Mouse (Mus musculus) heart, embryonic 15.5 days (tissue): ENCODE results near the gene Trmt61a. TPM values are rescaled to one million over a fixed set of nuclear protein-coding genes. Genes with fewer than 3 reads are reported as not detected.

Source experiments
- ATAC-seq: fragments of 200-750 bp; cut with Nextera tagmentation; replicated peaks from 2 replicates; pipeline ENCODE4 v1.8.0; 2017; ENCODE audit warnings: low read depth, moderate TSS enrichment; ENCODE audit not compliant: insufficient number of reproducible peaks, insufficient read depth, low FRiP score
- H3K27ac ChIP-seq: fragments of 300-500 bp; sonication (generic); 2 replicates; pipeline ENCODE4 v1.5.1; 2015; ENCODE audit warnings: mild to moderate bottlenecking, inconsistent platforms
- H3K27me3 ChIP-seq: fragments of 300-500 bp; sonication (generic); 2 replicates; pipeline ENCODE4 v1.6.1; 2015; ENCODE audit warnings: inconsistent platforms
- H3K36me3 ChIP-seq: fragments of 300-500 bp; sonication (generic); 2 replicates; pipeline ENCODE4 v1.6.1; 2015; ENCODE audit warnings: mild to moderate bottlenecking, inconsistent platforms
- H3K4me1 ChIP-seq: fragments of 300-500 bp; sonication (generic); replicated peaks from 2 replicates; pipeline ENCODE4 v1.6.1; 2015; ENCODE audit warnings: inconsistent platforms
- H3K4me2 ChIP-seq: fragments of 300-500 bp; sonication (generic); 2 replicates; pipeline ENCODE4 v1.6.1; 2015; ENCODE audit warnings: inconsistent platforms, mild to moderate bottlenecking, moderate library complexity
- H3K4me3 ChIP-seq: fragments of 300-500 bp; sonication (generic); 2 replicates; pipeline ENCODE4 v1.5.1; 2015; ENCODE audit warnings: mild to moderate bottlenecking, inconsistent platforms
- H3K9ac ChIP-seq: fragments of 300-500 bp; sonication (generic); 2 replicates; pipeline ENCODE4 v1.6.1; 2015; ENCODE audit warnings: mild to moderate bottlenecking, inconsistent platforms
- H3K9me3 ChIP-seq: fragments of 300-500 bp; sonication (generic); replicated peaks from 2 replicates; pipeline ENCODE4 v1.6.1; 2016; ENCODE audit warnings: inconsistent platforms
- WGBS: fragments of 180-500 bp; shearing (Covaris S2); methylation state at CpG from one replicate; pipeline ENCODE4 v1.1.7; 2015; ENCODE audit warnings: mixed read lengths; 5-methylcytosine and 5-hydroxymethylcytosine counted together
- polyA plus RNA-seq: library from polyadenylated mRNA; unstranded; fragments of >200 nt; fragmentation: Nextera tagmentation; extraction: Ambion mirVana; gene quantifications from 2 replicates; pipeline ENCODE4 v1.2.1, GENCODE M21; 2015

The Trmt61a gene
- polyA plus RNA-seq, 1 experiment from 2014 or later: 6.1 TPM

DNA sequence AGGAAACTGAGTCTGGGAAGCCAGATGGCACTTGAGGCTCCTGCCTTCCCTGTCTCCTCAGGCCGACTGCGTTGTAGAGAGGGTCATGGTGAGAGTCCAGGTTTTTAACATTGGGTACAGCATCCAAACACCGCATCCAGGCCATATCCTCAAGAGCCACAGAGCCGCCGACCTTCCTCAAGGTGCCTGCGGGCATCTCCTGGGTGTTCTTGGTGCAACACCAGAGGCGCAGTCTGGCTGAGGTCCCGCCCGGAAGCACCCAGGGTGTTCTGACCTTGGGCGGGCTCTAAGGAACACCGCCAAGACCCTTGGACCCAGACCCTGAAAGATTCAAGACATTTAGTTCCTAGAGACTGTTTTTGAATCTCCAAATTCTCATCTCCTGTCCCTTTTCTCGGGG lies 5.3 kb upstream of the Trmt61a start:
- peak overlapping the region; percentile 62 for H3K4me3 ChIP-seq
- 0 out of 2 replicates have a peak, but pooled peaks cover 3% of the 10 kb centered on the region for H3K36me3 ChIP-seq
- ATAC-seq: no peak
- peaks cover 68% of the 10 kb centered on the region for H3K4me1 ChIP-seq
- 14% methylated on average over 12 of the region's 12 CpGs for WGBS
- H3K4me2 ChIP-seq: peak overlapping the region; percentile 93
- no peak overlapping the region for H3K27ac ChIP-seq
- H3K9ac ChIP-seq: peak overlapping the region; percentile 62
- H3K9me3 ChIP-seq: no peaks in the 10 kb centered on the region
- H3K27me3 ChIP-seq: peaks cover 14% of the 10 kb centered on the region

DNA sequence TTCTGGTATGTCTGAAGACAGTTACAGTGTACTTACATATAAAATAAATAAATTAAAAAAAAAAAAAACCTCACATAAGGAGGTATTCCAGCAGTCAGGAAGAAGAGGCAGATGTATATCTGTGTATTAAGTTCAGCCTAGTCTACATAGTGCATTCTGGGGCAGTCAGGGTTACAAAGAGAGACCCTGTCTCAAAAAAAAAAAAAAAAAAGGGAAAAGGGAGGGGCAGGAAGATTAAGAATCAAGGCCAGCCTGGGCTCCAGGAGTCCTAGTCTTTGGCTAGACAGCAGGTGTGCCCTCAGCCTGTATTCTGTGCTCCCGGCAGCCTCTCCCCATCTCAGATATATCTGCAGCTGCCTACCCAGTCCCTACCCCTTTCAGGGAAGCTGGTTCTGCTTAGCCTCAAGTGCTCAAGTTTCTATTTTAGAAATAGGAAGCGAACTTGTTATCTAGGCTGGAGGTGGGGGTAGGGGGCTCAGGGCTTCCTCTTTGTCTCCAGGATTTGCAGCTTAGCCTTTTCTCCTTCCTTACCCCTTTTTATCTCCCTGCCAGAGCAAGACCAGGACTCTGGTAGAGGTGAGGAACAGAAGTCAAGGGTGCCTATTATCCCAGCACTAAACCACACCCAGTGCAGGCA lies 2.9 kb upstream of the Trmt61a start:
- Histone ChIP-seq H3K27me3 (peaks cover 14% of the 10 kb centered on the region), H3K27ac (no peak overlapping the region), H3K36me3 (no peaks in the 10 kb centered on the region), H3K4me2 (no peak overlapping the region), H3K4me1 (peaks cover 66% of the 10 kb centered on the region), H3K9ac (no peak overlapping the region), H3K4me3 (no peak overlapping the region), H3K9me3 (no peaks in the 10 kb centered on the region)
- ATAC-seq: no peak
- WGBS: 22% methylated on average over 2 of the region's 2 CpGs

DNA sequence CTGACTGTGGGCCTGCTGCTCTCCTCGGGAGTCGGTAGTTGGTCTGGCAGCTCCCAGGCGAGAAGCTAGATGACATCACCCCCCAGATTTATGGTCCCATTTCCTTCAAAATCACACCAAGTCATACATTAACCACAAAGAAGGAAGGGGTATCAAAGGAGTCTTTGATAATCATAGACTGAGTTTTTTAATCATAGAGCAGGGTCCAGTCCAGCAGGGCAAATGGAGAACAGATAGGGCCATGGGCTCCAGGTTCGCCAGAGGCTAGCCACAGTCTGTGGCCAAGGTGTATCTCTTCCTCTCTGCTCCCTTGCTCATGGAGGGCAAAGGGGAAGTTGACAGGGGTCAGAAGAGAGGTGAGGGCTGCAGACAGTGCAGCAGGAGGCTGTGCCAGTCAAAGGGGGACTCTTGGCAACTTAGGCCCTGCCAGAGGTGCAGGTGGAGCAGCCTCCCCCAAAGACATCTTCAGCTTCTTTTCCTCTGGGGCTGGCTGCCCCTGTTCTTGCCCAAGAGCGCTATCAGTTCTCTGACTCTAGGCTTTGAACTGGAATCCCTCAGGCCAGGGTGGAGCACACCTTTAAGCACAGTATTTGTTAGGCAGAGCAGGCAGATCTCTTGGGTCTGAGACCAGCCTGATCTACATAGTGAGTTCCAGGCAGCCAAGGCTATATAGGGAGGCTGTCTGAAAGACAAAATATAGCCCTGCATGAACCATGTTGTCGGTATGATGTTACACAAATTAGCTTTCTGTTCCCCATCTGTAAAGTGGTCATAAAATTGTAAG lies 1.9 kb upstream of the Trmt61a start:
- H3K4me2 ChIP-seq: no peak overlapping the region
- no peak for ATAC-seq
- H3K27me3 ChIP-seq: peaks cover 14% of the 10 kb centered on the region
- no peaks in the 10 kb centered on the region for H3K9me3 ChIP-seq
- 0 out of 2 replicates have a peak overlapping the region, but pooled peaks have one; percentile 35 for H3K27ac ChIP-seq
- 82% methylated on average over 6 of the region's 6 CpGs for WGBS
- no peak overlapping the region for H3K4me3 ChIP-seq
- H3K9ac ChIP-seq: no peak overlapping the region
- H3K4me1 ChIP-seq: peaks cover 58% of the 10 kb centered on the region
- no peaks in the 10 kb centered on the region for H3K36me3 ChIP-seq

DNA sequence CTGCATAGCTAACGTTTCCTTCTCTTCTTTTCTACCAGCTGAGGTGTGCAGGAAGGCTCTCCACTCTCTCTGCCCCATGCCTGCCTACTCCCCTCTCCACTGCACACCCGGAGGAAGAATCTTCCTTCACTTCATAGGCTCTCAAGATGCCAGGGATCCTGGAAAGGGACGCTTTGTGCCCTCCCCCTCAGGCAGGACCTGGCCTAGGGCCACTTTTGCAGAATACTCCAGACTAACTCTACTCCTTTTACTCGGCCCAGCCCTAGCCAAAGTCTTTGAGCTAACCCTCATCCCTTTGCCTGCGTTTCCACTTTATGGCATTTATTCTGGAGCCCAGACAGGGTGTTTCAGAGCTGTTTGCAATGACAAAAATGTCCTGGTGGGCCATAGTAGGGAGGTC lies 484 bp upstream of the Trmt61a start:
- H3K9ac ChIP-seq: peak overlapping the region; percentile 67
- H3K36me3 ChIP-seq: no peaks in the 10 kb centered on the region; the same call in 1 of the 2 replicates
- 0 out of 2 replicates have a peak, but pooled peaks have one; percentile 9 for ATAC-seq
- peaks cover 58% of the 10 kb centered on the region for H3K4me1 ChIP-seq
- peaks cover 13% of the 10 kb centered on the region for H3K27me3 ChIP-seq
- 14% methylated on average over 5 of the region's 5 CpGs for WGBS
- no peaks in the 10 kb centered on the region for H3K9me3 ChIP-seq
- H3K4me2 ChIP-seq: peak overlapping the region; percentile 86
- peak overlapping the region; percentile 73 for H3K4me3 ChIP-seq
- peak overlapping the region; percentile 98 for H3K27ac ChIP-seq

DNA sequence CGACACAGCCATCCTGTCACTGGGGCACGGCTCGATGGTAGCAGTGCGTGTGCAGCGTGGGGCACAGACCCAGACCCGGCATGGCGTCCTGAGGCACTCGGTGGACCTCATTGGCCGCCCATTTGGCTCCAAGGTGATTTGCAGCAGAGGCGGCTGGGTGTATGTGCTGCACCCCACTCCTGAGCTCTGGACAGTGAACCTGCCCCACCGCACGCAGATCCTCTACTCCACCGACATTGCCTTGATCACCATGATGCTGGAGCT lies 697 bp downstream of the Trmt61a start:
- Histone ChIP-seq H3K4me2 (peak overlapping the region; percentile 86), H3K9ac (peak overlapping the region; percentile 55), H3K27me3 (peaks cover 1% of the 10 kb centered on the region), H3K27ac (no peak overlapping the region), H3K36me3 (no peaks in the 10 kb centered on the region; the same call in 1 of the 2 replicates), H3K4me3 (peak overlapping the region; percentile 73), H3K9me3 (no peaks in the 10 kb centered on the region), H3K4me1 (peaks cover 61% of the 10 kb centered on the region)
- WGBS: 5% methylated on average over 13 of the region's 13 CpGs
- no peak for ATAC-seq

DNA sequence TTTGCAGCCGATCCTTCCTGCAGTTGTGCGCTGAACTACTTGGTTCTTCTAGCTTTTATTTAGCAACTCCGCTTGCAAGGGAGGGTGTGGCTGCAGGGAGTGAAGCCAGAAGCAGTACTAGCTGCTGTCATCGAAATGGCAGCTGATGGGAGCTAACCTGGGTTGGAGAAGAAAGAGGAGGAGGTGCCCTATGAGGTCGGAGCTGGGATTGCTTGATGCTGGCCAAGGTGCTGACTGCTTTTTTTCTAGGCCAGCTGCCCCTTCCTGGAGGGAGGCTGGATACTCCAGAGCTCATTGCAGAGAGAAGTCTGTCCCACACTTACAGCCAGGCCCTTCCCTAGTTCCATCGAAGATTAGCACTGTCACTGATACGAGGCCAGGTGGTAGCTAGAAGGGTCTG lies 1.1 kb downstream of the Trmt61a start:
- WGBS: 40% methylated on average over 7 of the region's 7 CpGs
- H3K4me3 ChIP-seq: peak overlapping the region; percentile 73
- H3K27me3 ChIP-seq: no peaks in the 10 kb centered on the region
- peak overlapping the region; percentile 86 for H3K4me2 ChIP-seq
- no peaks in the 10 kb centered on the region for H3K9me3 ChIP-seq
- ATAC-seq: no peak
- H3K36me3 ChIP-seq: no peaks in the 10 kb centered on the region; the same call in 1 of the 2 replicates
- no peak overlapping the region for H3K27ac ChIP-seq
- peak overlapping the region; percentile 55; the same call in 1 of the 2 replicates for H3K9ac ChIP-seq
- H3K4me1 ChIP-seq: peaks cover 62% of the 10 kb centered on the region

DNA sequence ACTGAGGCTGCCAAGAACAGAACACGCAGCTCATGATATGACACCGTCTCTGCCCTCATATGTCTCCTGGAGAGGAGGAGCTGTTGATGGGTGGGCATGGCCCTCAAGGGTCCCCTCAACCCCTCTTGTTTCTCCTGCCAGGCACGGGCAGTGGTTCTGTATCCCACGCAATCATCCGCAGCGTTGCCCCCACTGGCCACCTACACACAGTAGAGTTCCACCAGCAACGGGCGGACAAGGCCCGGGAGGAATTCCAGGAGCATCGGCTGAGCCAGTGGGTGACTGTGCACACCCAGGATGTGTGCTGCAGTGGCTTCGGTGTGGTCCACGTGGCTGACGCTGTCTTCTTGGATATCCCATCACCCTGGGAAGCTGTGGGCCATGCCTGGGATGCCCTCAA lies 2.8 kb downstream of the Trmt61a start:
- Histone ChIP-seq H3K27me3 (no peaks in the 10 kb centered on the region), H3K27ac (peak overlapping the region; percentile 14; the same call in 1 of the 2 replicates), H3K9ac (no peak overlapping the region), H3K9me3 (no peaks in the 10 kb centered on the region), H3K4me2 (no peak overlapping the region), H3K4me1 (peaks cover 51% of the 10 kb centered on the region), H3K4me3 (no peak overlapping the region), H3K36me3 (no peaks in the 10 kb centered on the region; the same call in 1 of the 2 replicates)
- no peak for ATAC-seq
- 93% methylated on average over 13 of the region's 13 CpGs for whole genome bisulfite sequencing

DNA sequence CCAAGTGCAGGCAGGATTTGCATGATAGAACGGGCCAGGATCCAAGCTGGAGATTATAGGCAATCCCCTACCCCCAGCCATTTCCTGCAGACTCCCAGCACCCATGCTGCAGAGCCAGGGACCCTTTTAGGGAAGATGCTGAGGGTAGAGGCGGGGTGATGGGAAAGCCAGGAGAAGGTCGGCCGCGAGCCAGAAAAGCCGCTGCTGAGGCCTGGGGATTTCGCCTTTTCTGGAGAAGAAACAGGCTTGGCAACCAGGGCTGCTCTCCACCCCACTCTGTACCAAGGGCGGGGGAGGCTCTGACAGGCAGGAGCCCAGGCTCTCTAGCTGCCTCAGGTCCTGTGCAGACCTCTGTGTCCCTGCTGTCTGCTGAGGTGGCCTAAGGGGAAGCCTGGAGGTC lies 3.4 kb downstream of the Trmt61a start:
- H3K9me3 ChIP-seq: no peaks in the 10 kb centered on the region
- H3K27ac ChIP-seq: peak overlapping the region; percentile 90
- H3K4me3 ChIP-seq: no peak overlapping the region
- no peak for ATAC-seq
- no peak overlapping the region for H3K4me2 ChIP-seq
- no peaks in the 10 kb centered on the region; the same call in 1 of the 2 replicates for H3K36me3 ChIP-seq
- no peak overlapping the region for H3K9ac ChIP-seq
- no peaks in the 10 kb centered on the region for H3K27me3 ChIP-seq
- WGBS: 71% methylated on average over 8 of the region's 8 CpGs
- peaks cover 52% of the 10 kb centered on the region for H3K4me1 ChIP-seq

DNA sequence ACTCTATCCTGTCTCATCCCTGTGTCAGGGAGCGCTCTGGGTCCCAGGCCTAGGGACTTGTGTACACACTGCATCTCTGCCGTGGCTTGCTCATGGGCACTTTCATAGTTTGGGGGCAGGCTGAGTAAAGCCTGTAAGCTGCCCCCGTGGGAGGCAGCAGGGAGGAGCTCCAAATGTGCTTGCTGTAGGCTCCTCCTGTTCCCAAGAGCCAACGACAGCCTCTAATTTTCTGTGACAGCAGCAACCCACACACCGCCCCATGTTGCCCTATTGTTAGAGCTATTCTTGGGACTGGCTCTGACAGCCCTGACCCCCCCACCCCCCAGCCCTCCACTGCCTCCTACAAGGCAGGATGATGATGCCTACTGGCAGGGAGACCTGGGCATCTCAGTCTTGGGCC lies 4.1 kb downstream of the Trmt61a start:
- ATAC-seq: no peak
- peak overlapping the region; percentile 90 for H3K27ac ChIP-seq
- WGBS: 58% methylated on average over 5 of the region's 5 CpGs

DNA sequence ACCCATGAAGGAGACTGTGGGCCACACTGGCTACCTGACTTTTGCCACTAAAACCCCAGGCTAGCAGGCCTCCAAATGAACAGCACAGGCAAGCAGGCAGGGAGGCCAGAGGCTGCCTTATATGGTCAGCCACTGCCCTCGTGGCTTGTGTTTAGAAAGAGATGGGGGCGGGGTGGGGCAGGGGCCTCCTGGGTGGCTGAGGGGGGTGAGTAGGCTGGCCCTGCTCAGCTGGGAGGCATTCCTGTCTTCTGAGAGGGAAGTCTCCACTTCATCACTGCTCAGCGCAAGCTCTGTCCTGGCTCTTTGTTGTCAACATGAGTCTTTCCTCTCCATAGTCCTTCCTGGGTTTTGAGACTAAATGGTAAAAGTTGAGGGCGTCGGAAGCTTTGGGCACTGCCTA lies 4.9 kb downstream of the Trmt61a start:
- 36% methylated on average over 5 of the region's 5 CpGs for WGBS
- no peaks in the 10 kb centered on the region for H3K9me3 ChIP-seq
- peak overlapping the region; percentile 34; the same call in 1 of the 2 replicates for H3K9ac ChIP-seq
- no peaks in the 10 kb centered on the region; the same call in 1 of the 2 replicates for H3K36me3 ChIP-seq
- H3K4me2 ChIP-seq: no peak overlapping the region
- peak overlapping the region; percentile 90 for H3K27ac ChIP-seq
- H3K4me1 ChIP-seq: peaks cover 55% of the 10 kb centered on the region
- no peaks in the 10 kb centered on the region for H3K27me3 ChIP-seq
- ATAC-seq: peak; percentile 19
- H3K4me3 ChIP-seq: no peak overlapping the region

More for the DNA sequence above, 4.1 kb downstream of the Trmt61a start:
- Histone ChIP-seq H3K36me3 (no peaks in the 10 kb centered on the region; the same call in 1 of the 2 replicates), H3K27me3 (no peaks in the 10 kb centered on the region), H3K9me3 (no peaks in the 10 kb centered on the region), H3K9ac (no peak overlapping the region), H3K4me1 (peaks cover 54% of the 10 kb centered on the region), H3K4me2 (no peak overlapping the region), H3K4me3 (no peak overlapping the region)

DNA sequence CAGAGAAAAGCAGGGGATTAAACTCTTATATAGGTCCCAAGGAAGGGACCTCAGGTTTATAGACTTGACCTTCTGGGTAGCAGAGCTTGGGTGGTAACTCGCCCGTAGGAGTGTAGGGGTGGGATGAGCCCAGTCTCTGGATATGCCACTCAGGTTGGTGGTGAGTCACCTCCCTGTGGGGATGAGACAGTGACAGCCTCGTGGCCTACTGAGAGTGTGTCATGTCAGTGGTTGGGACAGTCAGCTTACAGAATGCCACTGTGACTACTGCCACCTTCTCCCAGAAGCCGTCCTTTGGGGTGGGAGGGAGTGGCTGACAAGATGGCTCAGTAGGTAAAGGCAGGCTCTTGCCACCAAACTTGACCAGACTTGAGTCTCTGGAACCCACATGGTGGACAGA lies 8.5 kb downstream of the Trmt61a start:
- peaks cover 66% of the 10 kb centered on the region for H3K4me1 ChIP-seq
- ATAC-seq: no peak
- no peak overlapping the region for H3K4me3 ChIP-seq
- H3K9me3 ChIP-seq: no peaks in the 10 kb centered on the region
- H3K27ac ChIP-seq: peak overlapping the region; percentile 98
- no peak overlapping the region for H3K4me2 ChIP-seq
- H3K36me3 ChIP-seq: no peaks in the 10 kb centered on the region; the same call in 1 of the 2 replicates
- no peaks in the 10 kb centered on the region for H3K27me3 ChIP-seq
- no peak overlapping the region for H3K9ac ChIP-seq
- WGBS: 82% methylated on average over 4 of the region's 4 CpGs
